Mouse (Mus musculus): Measurements from ENCODE around the gene Sik2. TPM values are rescaled to one million over a fixed set of nuclear protein-coding genes. Genes with fewer than 3 reads are reported as not detected.

Sik2 gene
- polyA plus RNA-seq, 1 experiment from 2014 or later, result 16.6 TPM

GRCm38 (mm10) chr9:50874031-50874430 is 134.8 kb downstream of the Sik2 start:
- H3K36me3 ChIP-seq (ENCODE audit: control insufficient read depth, insufficient read depth, low read length), result peaks cover 73% of the 10 kb centered on the region
- H3K9ac ChIP-seq (ENCODE audit: low read length), result no peak overlapping the region
- no peak overlapping the region for H3K4me2 ChIP-seq (ENCODE audit: low read length)
- DNase-seq (ENCODE audit: low spot score) (no peak), ATAC-seq (replicated peaks; ENCODE audit: low FRiP score, low TSS enrichment, low read depth) (no peak)
- WGBS, result 88% methylated on average over 6 of the region's 6 CpGs
- no peaks in the 10 kb centered on the region for H3K27me3 ChIP-seq (replicated peaks; ENCODE audit: control insufficient read depth, insufficient read depth, low read length)
- H3K9me3 ChIP-seq (ENCODE audit: control insufficient read depth, low read length), result no peaks in the 10 kb centered on the region
- H3K4me3 ChIP-seq (ENCODE audit: low read depth, low read length), result no peak overlapping the region
- H3K4me1 ChIP-seq (replicated peaks; ENCODE audit: control insufficient read depth, insufficient read depth, low read length), result no peaks in the 10 kb centered on the region
- H3K27ac ChIP-seq (ENCODE audit: low read depth), result no peak overlapping the region

DNA sequence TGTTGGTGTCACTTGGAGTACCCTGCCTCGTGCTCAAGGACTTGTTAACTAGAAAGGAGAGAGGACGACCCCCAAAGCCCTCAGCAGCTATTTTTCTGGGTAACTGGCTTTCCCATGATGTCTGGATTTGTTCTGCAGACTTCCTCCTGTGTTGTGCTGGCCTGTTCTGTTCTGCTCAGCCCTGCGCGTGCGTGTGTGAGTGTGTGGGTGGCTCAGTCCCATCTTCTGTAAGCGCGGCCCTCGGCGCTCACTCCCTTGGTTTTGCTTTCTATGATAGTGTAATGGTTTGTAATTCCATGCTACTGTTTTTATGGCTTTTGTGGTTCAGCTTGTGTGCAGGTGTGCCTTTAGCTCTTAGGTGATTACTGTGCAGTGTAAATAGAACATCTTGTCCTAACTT is 135.7 kb downstream of the Sik2 start:
- Histone ChIP-seq H3K4me3 (ENCODE audit: low read depth, low read length) (no peak overlapping the region), H3K27ac (ENCODE audit: low read depth) (no peak overlapping the region), H3K9ac (ENCODE audit: low read length) (no peak overlapping the region), H3K9me3 (ENCODE audit: control insufficient read depth, low read length) (no peaks in the 10 kb centered on the region), H3K4me2 (ENCODE audit: low read length) (no peak overlapping the region), H3K36me3 (ENCODE audit: control insufficient read depth, insufficient read depth, low read length) (peaks cover 73% of the 10 kb centered on the region), H3K27me3 (replicated peaks; ENCODE audit: control insufficient read depth, insufficient read depth, low read length) (no peaks in the 10 kb centered on the region), H3K4me1 (replicated peaks; ENCODE audit: control insufficient read depth, insufficient read depth, low read length) (no peaks in the 10 kb centered on the region)
- DNase-seq (ENCODE audit: low spot score) (no peak), ATAC-seq (replicated peaks; ENCODE audit: low FRiP score, low TSS enrichment, low read depth) (no peak)
- 93% methylated on average over 9 of the region's 9 CpGs for whole genome bisulfite sequencing

DNA sequence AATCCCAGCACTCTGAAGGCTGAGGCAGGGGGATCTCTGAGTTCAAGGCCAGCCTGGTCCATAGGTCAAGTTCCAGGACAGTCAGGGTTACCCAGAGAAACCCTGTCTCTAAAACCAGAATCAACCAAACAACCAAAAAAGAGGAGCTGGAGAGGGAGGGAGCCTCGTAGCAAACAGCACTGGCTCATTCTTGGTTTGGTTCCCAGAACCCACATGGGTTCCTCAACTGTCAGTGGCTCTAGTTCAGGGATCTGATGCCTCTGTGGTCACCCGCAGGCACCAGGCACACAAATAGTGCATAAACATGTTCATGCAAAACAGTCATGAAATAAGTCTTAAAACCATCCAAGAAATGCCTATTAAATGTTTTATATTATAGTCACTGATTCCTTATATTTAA is 140.7 kb downstream of the Sik2 start:
- whole genome bisulfite sequencing, result 90% methylated on average over 2 of the region's 2 CpGs
- Histone ChIP-seq H3K9me3 (ENCODE audit: control insufficient read depth, low read length) (no peaks in the 10 kb centered on the region), H3K36me3 (ENCODE audit: control insufficient read depth, insufficient read depth, low read length) (peaks cover 85% of the 10 kb centered on the region), H3K9ac (ENCODE audit: low read length) (no peak overlapping the region), H3K4me1 (replicated peaks; ENCODE audit: control insufficient read depth, insufficient read depth, low read length) (no peaks in the 10 kb centered on the region), H3K27ac (ENCODE audit: low read depth) (no peak overlapping the region), H3K4me2 (ENCODE audit: low read length) (no peak overlapping the region), H3K27me3 (replicated peaks; ENCODE audit: control insufficient read depth, insufficient read depth, low read length) (no peaks in the 10 kb centered on the region), H3K4me3 (ENCODE audit: low read depth, low read length) (no peak overlapping the region)
- no peak for DNase-seq (ENCODE audit: low spot score)
- no peak for ATAC-seq (replicated peaks; ENCODE audit: low FRiP score, low TSS enrichment, low read depth)

DNA sequence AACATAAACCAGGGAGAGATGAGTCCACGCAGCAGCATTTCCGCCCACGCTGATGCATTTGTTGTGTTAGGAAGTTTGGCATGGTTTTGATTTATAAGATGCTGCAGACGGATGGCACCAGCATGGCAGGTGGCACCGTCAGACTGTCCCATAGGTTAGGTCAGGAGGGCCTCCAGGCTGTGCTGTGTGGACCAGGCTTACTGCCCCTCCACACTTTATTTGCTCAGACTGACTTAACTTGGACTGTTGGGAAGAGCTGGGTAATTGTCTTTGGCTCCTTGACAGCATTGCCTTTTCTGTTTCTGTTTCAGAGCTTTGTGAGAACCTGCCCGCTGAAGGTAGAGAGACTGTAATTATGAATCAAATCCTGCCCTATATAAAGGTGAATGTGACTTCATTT is 141.9 kb downstream of the Sik2 start:
- Histone ChIP-seq H3K4me3 (ENCODE audit: low read depth, low read length) (no peak overlapping the region), H3K27ac (ENCODE audit: low read depth) (no peak overlapping the region), H3K9me3 (ENCODE audit: control insufficient read depth, low read length) (no peaks in the 10 kb centered on the region), H3K4me1 (replicated peaks; ENCODE audit: control insufficient read depth, insufficient read depth, low read length) (no peaks in the 10 kb centered on the region), H3K4me2 (ENCODE audit: low read length) (no peak overlapping the region), H3K9ac (ENCODE audit: low read length) (no peak overlapping the region), H3K36me3 (ENCODE audit: control insufficient read depth, insufficient read depth, low read length) (peaks cover 87% of the 10 kb centered on the region), H3K27me3 (replicated peaks; ENCODE audit: control insufficient read depth, insufficient read depth, low read length) (no peaks in the 10 kb centered on the region)
- 94% methylated on average over 6 of the region's 6 CpGs for WGBS
- no peak for ATAC-seq (replicated peaks; ENCODE audit: low FRiP score, low TSS enrichment, low read depth)
- DNase-seq (ENCODE audit: low spot score), result no peak

- H3K27ac ChIP-seq (ENCODE audit: low read depth), result no peak overlapping the region
- H3K27me3 ChIP-seq (replicated peaks; ENCODE audit: control insufficient read depth, insufficient read depth, low read length), result no peaks in the 10 kb centered on the region
- peaks cover 95% of the 10 kb centered on the region for H3K36me3 ChIP-seq (ENCODE audit: control insufficient read depth, insufficient read depth, low read length)
- 82% methylated on average over 8 of the region's 8 CpGs for WGBS
- no peak for DNase-seq (ENCODE audit: low spot score)
- H3K4me2 ChIP-seq (ENCODE audit: low read length), result no peak overlapping the region
- ATAC-seq (replicated peaks; ENCODE audit: low FRiP score, low TSS enrichment, low read depth), result no peak
- no peaks in the 10 kb centered on the region for H3K4me1 ChIP-seq (replicated peaks; ENCODE audit: control insufficient read depth, insufficient read depth, low read length)
- no peak overlapping the region for H3K9ac ChIP-seq (ENCODE audit: low read length)
- H3K9me3 ChIP-seq (ENCODE audit: control insufficient read depth, low read length), result no peaks in the 10 kb centered on the region
- H3K4me3 ChIP-seq (ENCODE audit: low read depth, low read length), result no peak overlapping the region
Measured at GRCm38 (mm10) chr9:50865803-50866202, 143.1 kb downstream of the Sik2 start.

- ATAC-seq (replicated peaks; ENCODE audit: low FRiP score, low TSS enrichment, low read depth), result no peak
- WGBS, result 58% methylated on average over 5 of the region's 5 CpGs
- Histone ChIP-seq H3K27ac (ENCODE audit: low read depth) (no peak overlapping the region), H3K9ac (ENCODE audit: low read length) (no peak overlapping the region), H3K9me3 (ENCODE audit: control insufficient read depth, low read length) (no peaks in the 10 kb centered on the region), H3K36me3 (ENCODE audit: control insufficient read depth, insufficient read depth, low read length) (peaks cover 94% of the 10 kb centered on the region), H3K4me2 (ENCODE audit: low read length) (no peak overlapping the region), H3K4me1 (replicated peaks; ENCODE audit: control insufficient read depth, insufficient read depth, low read length) (no peaks in the 10 kb centered on the region), H3K27me3 (replicated peaks; ENCODE audit: control insufficient read depth, insufficient read depth, low read length) (no peaks in the 10 kb centered on the region), H3K4me3 (ENCODE audit: low read depth, low read length) (no peak overlapping the region)
- DNase-seq (ENCODE audit: low spot score), result no peak
Measured at GRCm38 (mm10) chr9:50864877-50865276, 144.0 kb downstream of the Sik2 start.

DNA sequence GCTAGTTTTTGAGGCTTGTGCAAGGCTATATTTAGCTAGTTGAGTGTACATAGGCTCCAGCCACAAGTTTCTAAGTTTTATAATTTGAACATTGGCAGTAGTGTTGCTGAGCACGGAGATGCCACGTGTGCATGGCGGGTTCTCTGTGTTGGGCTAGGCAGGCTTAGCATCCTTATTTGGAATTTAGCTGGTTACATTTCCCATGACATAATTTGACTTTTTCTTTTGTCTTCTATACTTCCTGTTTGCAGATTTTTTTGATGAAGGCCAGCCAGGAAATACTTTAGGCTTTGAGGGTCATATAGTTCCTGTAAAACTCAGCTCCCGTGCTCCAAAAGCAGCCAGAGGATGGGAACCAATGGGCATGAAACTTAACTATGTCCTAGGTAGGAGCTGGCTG is 145.0 kb downstream of the Sik2 start:
- 0 out of 2 replicates have a peak, but pooled peaks cover under 1% of the 10 kb centered on the region for H3K4me1 ChIP-seq (replicated peaks; ENCODE audit: control insufficient read depth, insufficient read depth, low read length)
- no peak overlapping the region for H3K9ac ChIP-seq (ENCODE audit: low read length)
- peaks cover 97% of the 10 kb centered on the region for H3K36me3 ChIP-seq (ENCODE audit: control insufficient read depth, insufficient read depth, low read length)
- DNase-seq (ENCODE audit: low spot score) (no peak), ATAC-seq (replicated peaks; ENCODE audit: low FRiP score, low TSS enrichment, low read depth) (no peak)
- WGBS, result 90% methylated on average over 4 of the region's 4 CpGs
- H3K4me3 ChIP-seq (ENCODE audit: low read depth, low read length), result no peak overlapping the region
- no peak overlapping the region for H3K27ac ChIP-seq (ENCODE audit: low read depth)
- H3K9me3 ChIP-seq (ENCODE audit: control insufficient read depth, low read length), result no peaks in the 10 kb centered on the region
- no peak overlapping the region for H3K4me2 ChIP-seq (ENCODE audit: low read length)
- no peaks in the 10 kb centered on the region for H3K27me3 ChIP-seq (replicated peaks; ENCODE audit: control insufficient read depth, insufficient read depth, low read length)

- no peak overlapping the region for H3K27ac ChIP-seq (ENCODE audit: low read depth)
- H3K27me3 ChIP-seq (replicated peaks; ENCODE audit: control insufficient read depth, insufficient read depth, low read length), result no peaks in the 10 kb centered on the region
- H3K4me2 ChIP-seq (ENCODE audit: low read length), result no peak overlapping the region
- no peak for DNase-seq (ENCODE audit: low spot score)
- ATAC-seq (replicated peaks; ENCODE audit: low FRiP score, low TSS enrichment, low read depth), result no peak
- H3K9ac ChIP-seq (ENCODE audit: low read length), result no peak overlapping the region
- H3K9me3 ChIP-seq (ENCODE audit: control insufficient read depth, low read length), result no peaks in the 10 kb centered on the region
- peaks cover 71% of the 10 kb centered on the region for H3K36me3 ChIP-seq (ENCODE audit: control insufficient read depth, insufficient read depth, low read length)
- no peak overlapping the region for H3K4me3 ChIP-seq (ENCODE audit: low read depth, low read length)
- WGBS, result 91% methylated on average over 18 of the region's 18 CpGs
- peaks cover 9% of the 10 kb centered on the region; the same call in 1 of the 2 replicates for H3K4me1 ChIP-seq (replicated peaks; ENCODE audit: control insufficient read depth, insufficient read depth, low read length)
Measured at GRCm38 (mm10) chr9:50861119-50861839, 147.6 kb downstream of the Sik2 start.

GRCm38 (mm10) chr9:50858681-50859080 is 150.2 kb downstream of the Sik2 start:
- no peak for ATAC-seq (replicated peaks; ENCODE audit: low FRiP score, low TSS enrichment, low read depth)
- WGBS, result 72% methylated on average over 6 of the region's 6 CpGs

More at GRCm38 (mm10) chr9:50858681-50859080, 150.2 kb downstream of the Sik2 start:
- no peak overlapping the region for H3K9ac ChIP-seq (ENCODE audit: low read length)
- H3K27ac ChIP-seq (ENCODE audit: low read depth), result no peak overlapping the region
- peaks cover 13% of the 10 kb centered on the region for H3K4me1 ChIP-seq (replicated peaks; ENCODE audit: control insufficient read depth, insufficient read depth, low read length)
- no peak overlapping the region for H3K4me2 ChIP-seq (ENCODE audit: low read length)
- no peak for DNase-seq (ENCODE audit: low spot score)
- peaks cover 45% of the 10 kb centered on the region for H3K36me3 ChIP-seq (ENCODE audit: control insufficient read depth, insufficient read depth, low read length)
- no peak overlapping the region for H3K4me3 ChIP-seq (ENCODE audit: low read depth, low read length)
- H3K9me3 ChIP-seq (ENCODE audit: control insufficient read depth, low read length), result no peaks in the 10 kb centered on the region
- H3K27me3 ChIP-seq (replicated peaks; ENCODE audit: control insufficient read depth, insufficient read depth, low read length), result no peaks in the 10 kb centered on the region
